29 mouse cellular contexts compared by ENCODE assay signal in genomic region chr14:59185514-59185913, GRCm38 (mm10). TPM values are rescaled to one million over a fixed set of nuclear protein-coding genes. Genes with fewer than 3 reads are reported as not detected.
"Had no signal": no experiment of that assay in that cellular context is flagged by ENCODE, and none has a peak within 500 bp of the region (broad histone marks: within the 10 kb centered on the region; RNA-seq: fewer than 3 reads in every experiment).

No protein-coding gene starts in this region.

- H3K4me2 ChIP-seq: liver, embryonic 11.5 days; lung, embryonic 15.5 days; midbrain, embryonic 12.5 days; midbrain, embryonic 15.5 days; neural tube, embryonic 12.5 days; neural tube, embryonic 15.5 days had no signal

- DNase-seq: kidney, adult 18-20 months; kidney, adult 9 months; kidney, postnatal 25 days; layer of hippocampus, adult 9-11 months; lung, adult 18-20 months; lung, postnatal 10 days; lung, postnatal 36 days; right cerebral cortex, adult 18-20 months; right cerebral cortex, postnatal 14 days; right cerebral cortex, postnatal 4 days; thymus, adult 18-20 months; thymus, postnatal 4 days had no signal

- H3K9ac ChIP-seq: liver, embryonic 14.5 days; lung, embryonic 15.5 days; midbrain, embryonic 12.5 days; midbrain, embryonic 15.5 days; neural tube, embryonic 12.5 days; neural tube, embryonic 15.5 days had no signal

- H3K4me3 ChIP-seq: layer of hippocampus, adult 2 months; lung, embryonic 15.5 days; midbrain, embryonic 12.5 days; midbrain, embryonic 15.5 days; neural tube, embryonic 12.5 days; neural tube, embryonic 15.5 days had no signal

- H3K27me3 ChIP-seq: lung, embryonic 15.5 days; midbrain, embryonic 12.5 days; midbrain, embryonic 15.5 days; neural tube, embryonic 12.5 days; neural tube, embryonic 15.5 days had no signal

- H3K4me1 ChIP-seq: lung, embryonic 15.5 days; midbrain, embryonic 12.5 days; midbrain, embryonic 15.5 days; neural tube, embryonic 12.5 days; neural tube, embryonic 15.5 days had no signal

- ATAC-seq: intestine, embryonic 16.5 days; midbrain, embryonic 15.5 days had no signal

- H3K27ac ChIP-seq: kidney, postnatal 0 days; layer of hippocampus, adult 2 months; liver, embryonic 14.5 days; lung, embryonic 15.5 days; midbrain, embryonic 12.5 days; midbrain, embryonic 15.5 days; neural tube, embryonic 12.5 days; neural tube, embryonic 15.5 days had no signal

- H3K9me3 ChIP-seq: lung, embryonic 15.5 days; midbrain, embryonic 12.5 days; midbrain, embryonic 15.5 days; neural tube, embryonic 12.5 days; neural tube, embryonic 15.5 days had no signal

- H3K36me3 ChIP-seq: lung, embryonic 15.5 days; midbrain, embryonic 12.5 days; midbrain, embryonic 15.5 days; neural tube, embryonic 12.5 days; neural tube, embryonic 15.5 days had no signal

RNA-seq across cellular contexts. Expression of gene Gm5142, which starts 7.0 kb away (rescaled TPM):
- total RNA-seq: layer of hippocampus, adult 2 months; layer of hippocampus, postnatal 25 days; left cerebral cortex, adult 18-20 months; left cerebral cortex, postnatal 36 days had no signal
- polyA plus RNA-seq: intestine, embryonic 16.5 days; kidney, postnatal 0 days; large intestine, adult 2 months; limb, embryonic 11.5 days; limb, embryonic 14.5 days; liver, embryonic 11.5 days; liver, embryonic 14.5 days; lung, embryonic 15.5 days; midbrain, embryonic 12.5 days; midbrain, embryonic 15.5 days; neural tube, embryonic 12.5 days; neural tube, embryonic 15.5 days; stomach, embryonic 16.5 days had no signal

RNA-seq across cellular contexts. Expression of gene 1700129C05Rik, which starts 42.8 kb away (rescaled TPM):
- total RNA-seq: layer of hippocampus, adult 2 months; layer of hippocampus, postnatal 25 days; left cerebral cortex, adult 18-20 months; left cerebral cortex, postnatal 36 days had no signal
- polyA plus RNA-seq: intestine, embryonic 16.5 days; kidney, postnatal 0 days; large intestine, adult 2 months; limb, embryonic 11.5 days; limb, embryonic 14.5 days; liver, embryonic 11.5 days; liver, embryonic 14.5 days; lung, embryonic 15.5 days; midbrain, embryonic 12.5 days; midbrain, embryonic 15.5 days; neural tube, embryonic 12.5 days; neural tube, embryonic 15.5 days; stomach, embryonic 16.5 days had no signal
